Mouse (Mus musculus) MEL (cell line): ENCODE results near the gene Tpcn2. TPM values are rescaled to one million over a fixed set of nuclear protein-coding genes. Genes with fewer than 3 reads are reported as not detected.

Experiments used
- DNase-seq: peaks from one replicate; pipeline ENCODE4 v3.0.0; 2011; ENCODE audit warnings: low read depth, low spot score
- H3K27ac ChIP-seq: 2 replicates; pipeline ENCODE4 v1.5.1; 2012; ENCODE audit warnings: low read depth, mild to moderate bottlenecking, control low read depth, low read length, moderate library complexity; ENCODE audit not compliant: control insufficient read depth
- H3K27me3 ChIP-seq, 2 experiments: fragments of 150-350 bp in 1 of 2; sonication (generic) in 1 of 2; 2 replicates each; pipeline ENCODE4 v1.6.1; 2012; ENCODE audit warnings: low read length in 2 of 2, mild to moderate bottlenecking in 2 of 2, improper control_type of control experiment in 1 of 2, moderate library complexity in 1 of 2; ENCODE audit not compliant: insufficient read depth in 2 of 2, control insufficient read depth in 1 of 2
- H3K36me3 ChIP-seq, 2 experiments: 2 replicates each; pipeline ENCODE4 v1.6.1; 2012 to 2014; ENCODE audit warnings: low read length in 2 of 2, improper control_type of control experiment in 1 of 2, inconsistent platforms in 1 of 2, mild to moderate bottlenecking in 1 of 2; ENCODE audit not compliant: insufficient read depth in 2 of 2, control insufficient read depth in 1 of 2
- H3K4me1 ChIP-seq, 2 experiments: fragments of 150-350 bp in 1 of 2; sonication (generic) in 1 of 2; 2 replicates each; pipeline ENCODE4 v1.6.1; 2012; ENCODE audit warnings: low read length in 2 of 2, improper control_type of control experiment in 1 of 2, mild to moderate bottlenecking in 1 of 2; ENCODE audit not compliant: insufficient read depth in 2 of 2, control insufficient read depth in 1 of 2
- H3K4me3 ChIP-seq, 2 experiments: fragments of 150-350 bp in 1 of 2; sonication (generic) in 1 of 2; 2 replicates each; pipeline ENCODE4 v1.5.1; 2012; ENCODE audit warnings: low read depth in 2 of 2, low read length in 2 of 2, mild to moderate bottlenecking in 2 of 2, moderate library complexity in 2 of 2, control low read depth in 1 of 2, improper control_type of control experiment in 1 of 2; ENCODE audit not compliant: control insufficient read depth in 1 of 2, insufficient read depth in 1 of 2
- H3K79me2 ChIP-seq: 2 replicates; pipeline ENCODE4 v1.6.1; 2012; ENCODE audit warnings: mild to moderate bottlenecking, low read length, moderate library complexity; ENCODE audit not compliant: control insufficient read depth, poor library complexity, insufficient read depth
- H3K9ac ChIP-seq: 2 replicates; pipeline ENCODE4 v1.6.1; 2012; ENCODE audit warnings: low read depth, mild to moderate bottlenecking, control low read depth, low read length, moderate library complexity; ENCODE audit not compliant: control insufficient read depth, poor library complexity, severe bottlenecking
- H3K9me3 ChIP-seq: fragments of 150-350 bp; sonication (generic); replicated peaks from 2 replicates; pipeline ENCODE4 v1.6.1; 2012; ENCODE audit warnings: mild to moderate bottlenecking, low read length, improper control_type of control experiment, moderate library complexity; ENCODE audit not compliant: insufficient read depth
- CTCF ChIP-seq, 3 experiments: IDR thresholded peaks in 2 of 3; conservative IDR thresholded peaks in 1 of 3; 2 replicates each; pipeline ENCODE4 v1.5.1; 2011 to 2012; ENCODE audit warnings: low read length in 3 of 3, low read depth in 2 of 3, mild to moderate bottlenecking in 2 of 3, improper control_type of control experiment in 1 of 3, inconsistent platforms in 1 of 3, mixed read lengths in 1 of 3, moderate library complexity in 1 of 3; ENCODE audit not compliant: control insufficient read depth in 1 of 3, insufficient read depth in 1 of 3, poor library complexity in 1 of 3, severe bottlenecking in 1 of 3
- ELF1 ChIP-seq: IDR thresholded peaks from 2 replicates; pipeline ENCODE4 v1.6.1; 2014; ENCODE audit warnings: low read depth, mild to moderate bottlenecking, inconsistent platforms, low read length, improper control_type of control experiment, moderate library complexity
- ETS1 ChIP-seq: IDR thresholded peaks from 2 replicates; pipeline ENCODE4 v1.6.1; 2012; ENCODE audit warnings: low read depth, mild to moderate bottlenecking, inconsistent platforms, low read length, improper control_type of control experiment, moderate library complexity
- GABPA ChIP-seq: IDR thresholded peaks from 2 replicates; pipeline ENCODE4 v1.6.1; 2012; ENCODE audit warnings: low read depth, mild to moderate bottlenecking, inconsistent platforms, low read length, improper control_type of control experiment, moderate library complexity
- GATA1 ChIP-seq: IDR thresholded peaks from 2 replicates; pipeline ENCODE4 v1.6.1; 2011; ENCODE audit warnings: low read depth, low read length, improper control_type of control experiment
- JUND ChIP-seq: IDR thresholded peaks from 2 replicates; pipeline ENCODE4 v1.6.1; 2011; ENCODE audit warnings: low read depth, mild to moderate bottlenecking, improper control_type of control experiment, low read length
- MAX ChIP-seq: IDR thresholded peaks from 2 replicates; pipeline ENCODE4 v1.6.1; 2011; ENCODE audit warnings: low read length, improper control_type of control experiment
- MEF2A ChIP-seq: IDR thresholded peaks from 2 replicates; pipeline ENCODE4 v1.6.1; 2014; ENCODE audit warnings: low read depth, mild to moderate bottlenecking, inconsistent platforms, low read length, improper control_type of control experiment; ENCODE audit not compliant: poor library complexity, insufficient replicate concordance, severe bottlenecking; ENCODE audit errors: extremely low read depth
- NELFE ChIP-seq: IDR thresholded peaks from 2 replicates; pipeline ENCODE4 v1.6.1; 2011; ENCODE audit warnings: low read depth, low read length, improper control_type of control experiment
- RAD21 ChIP-seq: IDR thresholded peaks from 2 replicates; pipeline ENCODE4 v1.6.1; 2011; ENCODE audit warnings: mild to moderate bottlenecking, low read depth, low read length, improper control_type of control experiment
- RCOR1 ChIP-seq: IDR thresholded peaks from 2 replicates; pipeline ENCODE4 v1.6.1; 2012; ENCODE audit warnings: low read depth, mild to moderate bottlenecking, inconsistent platforms, low read length, improper control_type of control experiment
- SIN3A ChIP-seq: IDR thresholded peaks from 2 replicates; pipeline ENCODE4 v1.6.1; 2012; ENCODE audit warnings: low read length, improper control_type of control experiment, inconsistent platforms
- SMC3 ChIP-seq: IDR thresholded peaks from 2 replicates; pipeline ENCODE4 v1.6.1; 2011; ENCODE audit warnings: low read depth, low read length, improper control_type of control experiment
- TAL1 ChIP-seq: IDR thresholded peaks from 2 replicates; pipeline ENCODE4 v1.6.1; 2012; ENCODE audit warnings: mild to moderate bottlenecking, inconsistent platforms, low read length, moderate library complexity, mixed read lengths
- TBP ChIP-seq: IDR thresholded peaks from 2 replicates; pipeline ENCODE4 v1.8.0; 2011; ENCODE audit warnings: low read depth, low read length, improper control_type of control experiment
- UBTF ChIP-seq: IDR thresholded peaks from 2 replicates; pipeline ENCODE4 v1.6.1; 2012; ENCODE audit warnings: low read depth, mild to moderate bottlenecking, inconsistent platforms, low read length, improper control_type of control experiment, moderate library complexity, borderline replicate concordance; ENCODE audit not compliant: insufficient read depth
- USF1 ChIP-seq: IDR thresholded peaks from 2 replicates; pipeline ENCODE4 v1.6.1; 2014; ENCODE audit warnings: low read depth, mild to moderate bottlenecking, inconsistent platforms, low read length, improper control_type of control experiment, moderate library complexity
- ZC3H11A ChIP-seq: IDR thresholded peaks from 2 replicates; pipeline ENCODE4 v1.6.1; 2012; ENCODE audit warnings: low read depth, mild to moderate bottlenecking, inconsistent platforms, low read length, improper control_type of control experiment
- ZKSCAN1 ChIP-seq: IDR thresholded peaks from 2 replicates; pipeline ENCODE4 v1.6.1; 2012; ENCODE audit warnings: low read depth, mild to moderate bottlenecking, inconsistent platforms, low read length, improper control_type of control experiment, moderate library complexity
- ZMIZ1 ChIP-seq: IDR thresholded peaks from 2 replicates; pipeline ENCODE4 v1.6.1; 2012; ENCODE audit warnings: low read depth, mild to moderate bottlenecking, inconsistent platforms, low read length, improper control_type of control experiment, moderate library complexity
- polyA plus RNA-seq, 2 experiments: library from polyadenylated mRNA; stranded (reverse) in 1 of 2; unstranded in 1 of 2; fragments of >175 nt in 1 of 2; fragments of >200 nt in 1 of 2; gene quantifications; 2 replicates each; pipeline versions ENCODE4 v1.2.1 to v1.2.4; 2012; ENCODE audit warnings: low replicate concordance in 2 of 2, low read depth in 1 of 2; ENCODE audit not compliant: insufficient read length in 2 of 2, insufficient read depth in 1 of 2, missing spikeins in 1 of 2
- total RNA-seq: library from RNA; depleted of rRNA; stranded (reverse); fragments of 300-350 nt; gene quantifications from 2 replicates; pipeline ENCODE4 v1.2.3, GENCODE M21; 2012

Gene Tpcn2
- total and polyA plus RNA-seq, 3 experiments: 6.4 to 10.3 TPM; not detected in 1

DNA sequence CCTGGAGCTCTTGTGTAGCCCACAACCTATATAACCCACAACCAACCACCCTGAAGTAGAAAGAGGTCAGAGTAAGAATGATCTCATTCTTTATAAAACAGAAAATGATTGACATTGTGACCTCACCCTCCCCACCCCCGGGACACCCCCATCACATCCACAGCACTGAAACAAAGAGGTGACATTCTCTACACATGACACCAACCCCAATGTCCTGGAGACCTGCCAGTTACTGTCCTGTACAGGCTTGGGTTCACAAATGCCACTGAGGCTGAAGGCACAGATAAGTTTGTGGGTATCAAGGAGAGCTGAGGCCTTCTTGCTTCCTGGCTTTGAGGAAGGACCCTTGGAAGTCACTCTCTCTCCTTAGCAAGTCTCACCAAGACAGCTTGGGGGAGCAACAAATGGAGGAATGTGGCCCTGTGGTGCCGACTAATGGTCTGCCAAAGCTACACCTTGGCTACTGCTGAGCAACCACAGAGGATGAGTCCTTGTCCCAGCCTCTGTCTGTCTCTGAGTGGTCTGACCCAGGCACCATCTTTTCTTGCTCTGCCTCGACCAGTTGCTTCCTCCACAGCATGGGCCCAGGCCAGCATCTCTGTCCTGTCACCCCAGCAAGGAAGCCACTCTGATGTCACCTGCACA lies 29.7 kb downstream of the Tpcn2 start:
- no peak overlapping the region for H3K4me3 ChIP-seq
- TF ChIP-seq GABPA (no peak), UBTF (no peak), NELFE (no peak)
- TF ChIP-seq, all 39 proteins: peak for 0
- Histone ChIP-seq H3K36me3 (no peaks in the 10 kb centered on the region), H3K27ac (no peak overlapping the region), H3K4me1 (no peaks in the 10 kb centered on the region), H3K9me3 (no peaks in the 10 kb centered on the region), H3K9ac (no peak overlapping the region), H3K79me2 (no peaks in the 10 kb centered on the region), H3K27me3 (no peaks in the 10 kb centered on the region)
- DNase-seq: no peak

DNA sequence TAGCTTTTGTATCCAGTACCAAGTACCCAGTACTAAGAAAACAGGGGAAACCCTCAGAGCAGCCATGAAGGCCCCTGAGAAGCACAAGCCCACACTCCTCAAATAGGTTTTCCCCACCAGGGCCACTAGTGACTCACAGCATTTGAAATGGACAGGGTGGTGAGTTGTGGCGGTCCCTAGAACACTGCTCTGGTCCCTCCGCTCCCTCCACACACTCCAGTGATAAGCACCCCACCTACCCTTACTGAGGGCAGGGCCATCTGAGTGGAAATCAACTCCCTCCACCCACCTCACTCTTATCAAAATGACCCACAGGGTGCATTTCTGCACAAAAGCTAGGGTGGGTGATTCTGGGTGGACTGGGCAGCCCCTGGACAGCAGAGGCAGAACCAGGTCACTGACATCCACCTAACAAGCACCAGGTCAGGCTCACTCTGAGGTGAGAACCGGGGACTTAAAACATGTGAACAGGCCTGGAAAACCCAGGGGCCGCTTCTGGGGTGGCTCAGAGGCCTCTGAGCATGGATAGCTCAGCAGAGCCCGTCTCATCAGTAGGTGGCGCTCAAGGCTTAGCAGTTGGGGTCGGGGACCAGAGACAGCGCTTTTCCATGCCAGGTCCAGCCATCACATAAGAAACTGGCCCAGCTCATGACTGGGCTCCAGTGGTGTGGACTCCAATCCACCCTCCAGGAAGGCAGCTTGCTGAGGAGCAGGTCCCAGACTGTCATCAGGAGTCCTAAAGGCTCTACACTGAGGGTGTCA lies 30.9 kb downstream of the Tpcn2 start:
- no peaks in the 10 kb centered on the region for H3K9me3 ChIP-seq

DNA sequence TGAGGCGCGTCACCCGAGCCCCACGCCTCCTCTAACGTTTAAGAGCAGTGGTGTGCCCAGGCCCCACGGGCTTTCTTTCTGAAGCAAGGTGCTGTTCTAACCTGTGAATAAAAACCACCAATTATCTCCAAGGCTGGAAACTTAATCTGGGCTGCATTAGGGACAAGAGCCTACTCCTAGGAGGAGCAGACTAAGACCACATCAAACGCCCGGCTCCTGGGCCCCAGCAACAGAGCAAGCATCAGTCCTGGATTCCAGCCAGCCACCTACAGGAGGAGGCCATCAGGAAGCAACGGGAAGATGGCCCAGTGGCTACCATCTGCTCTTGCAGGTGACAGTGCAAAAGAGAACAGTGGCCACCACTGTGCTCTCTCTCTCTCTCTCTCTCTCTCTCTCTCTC lies 33.6 kb downstream of the Tpcn2 start:
- Histone ChIP-seq H3K27ac (no peak overlapping the region), H3K4me3 (no peak overlapping the region), H3K36me3 (no peaks in the 10 kb centered on the region), H3K9me3 (no peaks in the 10 kb centered on the region), H3K27me3 (no peaks in the 10 kb centered on the region), H3K9ac (no peak overlapping the region), H3K4me1 (no peaks in the 10 kb centered on the region), H3K79me2 (no peaks in the 10 kb centered on the region)
- DNase-seq: no peak
- no peak for TF ChIP-seq JUND
- TF ChIP-seq ZMIZ1: no peak
- no peak for TF ChIP-seq RAD21
- no peak for TF ChIP-seq RCOR1
- no peak for TF ChIP-seq MAX
- TF ChIP-seq CTCF (IDR thresholded peaks at IDR 0.05 in 2 of 3, conservative IDR thresholded peaks at IDR 0.05 in 1 of 3; ENCODE audit: control insufficient read depth in 1 of 3, insufficient read depth in 1 of 3, low read depth in 2 of 3, low read length in 3 of 3, poor library complexity in 1 of 3, severe bottlenecking in 1 of 3): no peak
- no peak for TF ChIP-seq USF1
- TF ChIP-seq SMC3: no peak
- no peak for TF ChIP-seq ZKSCAN1
- no peak for TF ChIP-seq TAL1
- no peak for TF ChIP-seq MEF2A
- TF ChIP-seq NELFE: no peak

More for the DNA sequence above, 30.9 kb downstream of the Tpcn2 start:
- Histone ChIP-seq H3K79me2 (no peaks in the 10 kb centered on the region), H3K27ac (no peak overlapping the region), H3K27me3 (no peaks in the 10 kb centered on the region), H3K9ac (no peak overlapping the region), H3K4me1 (no peaks in the 10 kb centered on the region), H3K36me3 (no peaks in the 10 kb centered on the region), H3K4me3 (no peak overlapping the region)
- TF ChIP-seq GATA1 (no peak), ZKSCAN1 (no peak), RAD21 (peak; percentile 78), CTCF (IDR thresholded peaks at IDR 0.05 in 2 of 3, conservative IDR thresholded peaks at IDR 0.05 in 1 of 3; ENCODE audit: control insufficient read depth in 1 of 3, insufficient read depth in 1 of 3, low read depth in 2 of 3, low read length in 3 of 3, poor library complexity in 1 of 3, severe bottlenecking in 1 of 3) (peak; percentile 41 to 85 (median 65); a peak in 5 of 6 replicates), TBP (no peak), ELF1 (no peak), ZC3H11A (peak; percentile 52), ETS1 (no peak), SMC3 (peak; percentile 68), SIN3A (no peak)
- TF ChIP-seq, all 39 proteins: peak for 4
- DNase-seq: peak; percentile 54
